Mouse (Mus musculus): ENCODE data around the gene Zfp600.
"Not testable (repeated sequence)": the region's sequence is repeated elsewhere in the genome, so short reads cannot be mapped to it uniquely, and the experiment has no call there.

- TF ChIP-seq CTCF (IDR thresholded peaks at IDR 0.05; ENCODE audit: low read depth, low read length); GATA2 (IDR thresholded peaks at IDR 0.05; ENCODE audit: borderline replicate concordance, low read depth, low read length); TAL1 (conservative IDR thresholded peaks at IDR 0.05; ENCODE audit: low read depth, low read length); GATA1 (IDR thresholded peaks at IDR 0.05; ENCODE audit: borderline replicate concordance, low read length); POLR2AphosphoS5 (IDR thresholded peaks at IDR 0.05; ENCODE audit: insufficient replicate concordance, low read depth, low read length): not testable (repeated sequence)
Observed at GRCm38 (mm10) chr4:146167202-146167832, 10.7 kb downstream of the Zfp600 start.
